Mouse (Mus musculus) embryonic facial prominence, embryonic 15.5 days (tissue): Measurements from ENCODE around the gene Grhl1. TPM values are rescaled to one million over a fixed set of nuclear protein-coding genes. Genes with fewer than 3 reads are reported as not detected.

Experiments used
- ATAC-seq: fragments of 200-750 bp; cut with Nextera tagmentation; 2 replicates; pipeline ENCODE4 v1.8.0; 2017; ENCODE audit warnings: low read depth, moderate TSS enrichment; ENCODE audit not compliant: insufficient number of reproducible peaks, low FRiP score, low TSS enrichment
- H3K27ac ChIP-seq: fragments of 300-500 bp; sonication (generic); replicated peaks from 2 replicates; pipeline ENCODE4 v1.5.1; 2015; ENCODE audit warnings: mild to moderate bottlenecking, inconsistent platforms
- H3K27me3 ChIP-seq: fragments of 300-500 bp; sonication (generic); 2 replicates; pipeline ENCODE4 v1.6.1; 2015; ENCODE audit warnings: inconsistent platforms
- H3K36me3 ChIP-seq: fragments of 300-500 bp; sonication (generic); 2 replicates; pipeline ENCODE4 v1.6.1; 2015; ENCODE audit warnings: mild to moderate bottlenecking, inconsistent platforms
- H3K4me1 ChIP-seq: fragments of 300-500 bp; sonication (generic); 2 replicates; pipeline ENCODE4 v1.6.1; 2015; ENCODE audit warnings: inconsistent platforms
- H3K4me2 ChIP-seq: fragments of 300-500 bp; sonication (generic); replicated peaks from 2 replicates; pipeline ENCODE4 v1.6.1; 2015; ENCODE audit warnings: mild to moderate bottlenecking, inconsistent platforms
- H3K4me3 ChIP-seq: fragments of 300-500 bp; sonication (generic); replicated peaks from 2 replicates; pipeline ENCODE4 v1.5.1; 2015; ENCODE audit warnings: mild to moderate bottlenecking, inconsistent platforms
- H3K9ac ChIP-seq: fragments of 300-500 bp; sonication (generic); 2 replicates; pipeline ENCODE4 v1.6.1; 2015; ENCODE audit warnings: inconsistent platforms
- H3K9me3 ChIP-seq: fragments of 300-500 bp; sonication (generic); replicated peaks from 2 replicates; pipeline ENCODE4 v1.6.1; 2016; ENCODE audit warnings: inconsistent platforms
- WGBS: fragments of 180-500 bp; shearing (Covaris S2); methylation state at CpG from one replicate; pipeline ENCODE4 v1.1.7; 2015; 5-methylcytosine and 5-hydroxymethylcytosine counted together
- polyA plus RNA-seq: library from polyadenylated mRNA; unstranded; fragments of >200 nt; fragmentation: Nextera tagmentation; extraction: Ambion mirVana; gene quantifications from 2 replicates; pipeline ENCODE4 v1.2.1, GENCODE M21; 2015

Grhl1 gene
- polyA plus RNA-seq, 1 experiment from 2014 or later: 37.8 TPM

- WGBS: 54% methylated on average over 9 of the region's 9 CpGs
- peak overlapping the region; percentile 84 for H3K27ac ChIP-seq
- 0 out of 2 replicates have a peak, but pooled peaks have one; percentile 31 for ATAC-seq
Measured at GRCm38 (mm10) chr12:24592055-24592454, 20.0 kb downstream of the Grhl1 start.

GRCm38 (mm10) chr12:24592956-24593672, 21.0 kb downstream of the Grhl1 start:
- Histone ChIP-seq H3K4me3 (peak overlapping the region; percentile 25), H3K27ac (peak overlapping the region; percentile 84), H3K36me3 (no peaks in the 10 kb centered on the region), H3K9ac (no peak overlapping the region), H3K27me3 (no peaks in the 10 kb centered on the region), H3K4me2 (peak overlapping the region; percentile 51), H3K4me1 (peaks cover 20% of the 10 kb centered on the region), H3K9me3 (no peaks in the 10 kb centered on the region)
- WGBS: 8% methylated on average over 22 of the region's 22 CpGs
- ATAC-seq: peak; percentile 78

More at GRCm38 (mm10) chr12:24592055-24592454, 20.0 kb downstream of the Grhl1 start:
- Histone ChIP-seq H3K36me3 (no peaks in the 10 kb centered on the region), H3K4me3 (no peak overlapping the region), H3K27me3 (no peaks in the 10 kb centered on the region), H3K9ac (no peak overlapping the region), H3K4me2 (no peak overlapping the region), H3K4me1 (peaks cover 16% of the 10 kb centered on the region), H3K9me3 (no peaks in the 10 kb centered on the region)

- WGBS: 36% methylated on average over 6 of the region's 6 CpGs
- Histone ChIP-seq H3K4me1 (peaks cover 32% of the 10 kb centered on the region), H3K4me2 (no peak overlapping the region), H3K27me3 (no peaks in the 10 kb centered on the region), H3K9ac (no peak overlapping the region), H3K9me3 (no peaks in the 10 kb centered on the region), H3K27ac (no peak overlapping the region; the same call in 1 of the 2 replicates), H3K36me3 (no peaks in the 10 kb centered on the region), H3K4me3 (no peak overlapping the region)
- no peak for ATAC-seq
Measured at GRCm38 (mm10) chr12:24597376-24597775, 25.3 kb downstream of the Grhl1 start.

GRCm38 (mm10) chr12:24599366-24599895, 27.3 kb downstream of the Grhl1 start:
- Histone ChIP-seq H3K9me3 (no peaks in the 10 kb centered on the region), H3K27me3 (no peaks in the 10 kb centered on the region), H3K27ac (0 out of 2 replicates have a peak overlapping the region, but pooled peaks have one; percentile 17), H3K4me2 (no peak overlapping the region), H3K4me1 (peaks cover 20% of the 10 kb centered on the region), H3K9ac (no peak overlapping the region), H3K4me3 (no peak overlapping the region), H3K36me3 (no peaks in the 10 kb centered on the region)
- 29% methylated on average over 8 of the region's 8 CpGs for WGBS
- ATAC-seq: no peak

- Histone ChIP-seq H3K36me3 (no peaks in the 10 kb centered on the region), H3K4me1 (peaks cover 20% of the 10 kb centered on the region), H3K9ac (no peak overlapping the region), H3K27ac (0 out of 2 replicates have a peak overlapping the region, but pooled peaks have one; percentile 30), H3K4me2 (no peak overlapping the region), H3K4me3 (no peak overlapping the region), H3K27me3 (no peaks in the 10 kb centered on the region), H3K9me3 (no peaks in the 10 kb centered on the region)
- ATAC-seq: no peak
- WGBS: 65% methylated on average over 7 of the region's 7 CpGs
Measured at GRCm38 (mm10) chr12:24600074-24600473, 28.0 kb downstream of the Grhl1 start.

GRCm38 (mm10) chr12:24600806-24601205, 28.7 kb downstream of the Grhl1 start:
- Histone ChIP-seq H3K27ac (no peak overlapping the region), H3K4me1 (peaks cover 20% of the 10 kb centered on the region), H3K36me3 (no peaks in the 10 kb centered on the region), H3K9ac (no peak overlapping the region), H3K4me3 (no peak overlapping the region), H3K4me2 (no peak overlapping the region), H3K27me3 (no peaks in the 10 kb centered on the region), H3K9me3 (no peaks in the 10 kb centered on the region)
- ATAC-seq: peak; percentile 56
- WGBS: 6% methylated on average over 9 of the region's 9 CpGs

- no peak for ATAC-seq
- no peak overlapping the region for H3K4me2 ChIP-seq
- H3K27me3 ChIP-seq: no peaks in the 10 kb centered on the region
- H3K4me3 ChIP-seq: no peak overlapping the region
- no peak overlapping the region for H3K9ac ChIP-seq
- no peaks in the 10 kb centered on the region for H3K9me3 ChIP-seq
- WGBS: 43% methylated on average over 2 of the region's 2 CpGs
- no peak overlapping the region for H3K27ac ChIP-seq
- peaks cover 16% of the 10 kb centered on the region for H3K4me1 ChIP-seq
- no peaks in the 10 kb centered on the region for H3K36me3 ChIP-seq
Measured at GRCm38 (mm10) chr12:24603266-24603665, 31.2 kb downstream of the Grhl1 start.

- no peaks in the 10 kb centered on the region for H3K36me3 ChIP-seq
- no peak for ATAC-seq
- no peaks in the 10 kb centered on the region for H3K4me1 ChIP-seq
- WGBS: 63% methylated on average over 10 of the region's 10 CpGs
- H3K27me3 ChIP-seq: no peaks in the 10 kb centered on the region
- H3K9ac ChIP-seq: no peak overlapping the region
- H3K4me2 ChIP-seq: no peak overlapping the region
- H3K9me3 ChIP-seq: no peaks in the 10 kb centered on the region
- no peak overlapping the region for H3K4me3 ChIP-seq
- no peak overlapping the region for H3K27ac ChIP-seq
Measured at GRCm38 (mm10) chr12:24606166-24606565, 34.1 kb downstream of the Grhl1 start.

- no peaks in the 10 kb centered on the region for H3K36me3 ChIP-seq
- no peaks in the 10 kb centered on the region for H3K9me3 ChIP-seq
- no peak overlapping the region for H3K9ac ChIP-seq
- no peak overlapping the region for H3K27ac ChIP-seq
- WGBS: 68% methylated on average over 6 of the region's 6 CpGs
- ATAC-seq: no peak
- no peaks in the 10 kb centered on the region for H3K27me3 ChIP-seq
- no peaks in the 10 kb centered on the region for H3K4me1 ChIP-seq
- H3K4me2 ChIP-seq: no peak overlapping the region
- no peak overlapping the region for H3K4me3 ChIP-seq
Measured at GRCm38 (mm10) chr12:24612591-24612990, 40.5 kb downstream of the Grhl1 start.

GRCm38 (mm10) chr12:24614452-24615075, 42.5 kb downstream of the Grhl1 start:
- ATAC-seq: no peak
- Histone ChIP-seq H3K27ac (no peak overlapping the region), H3K36me3 (no peaks in the 10 kb centered on the region), H3K4me2 (no peak overlapping the region), H3K9me3 (no peaks in the 10 kb centered on the region), H3K4me1 (no peaks in the 10 kb centered on the region), H3K4me3 (no peak overlapping the region), H3K9ac (no peak overlapping the region), H3K27me3 (no peaks in the 10 kb centered on the region)
- WGBS: 81% methylated on average over 17 of the region's 17 CpGs

GRCm38 (mm10) chr12:24615140-24615539, 43.1 kb downstream of the Grhl1 start:
- Histone ChIP-seq H3K9ac (no peak overlapping the region), H3K36me3 (no peaks in the 10 kb centered on the region), H3K27ac (no peak overlapping the region), H3K4me2 (no peak overlapping the region), H3K4me3 (no peak overlapping the region), H3K9me3 (no peaks in the 10 kb centered on the region), H3K27me3 (no peaks in the 10 kb centered on the region), H3K4me1 (no peaks in the 10 kb centered on the region)
- ATAC-seq: no peak
- 77% methylated on average over 3 of the region's 3 CpGs for WGBS
